Mouse (Mus musculus) neural tube, embryonic 12.5 days (tissue): ENCODE measurements around the gene H2-Q10. TPM values are rescaled to one million over a fixed set of nuclear protein-coding genes. Genes with fewer than 3 reads are reported as not detected.
"Not testable (repeated sequence)": the region's sequence is repeated elsewhere in the genome, so short reads cannot be mapped to it uniquely, and the experiment has no call there.

Experiments
- ATAC-seq: fragments of 200-750 bp; cut with Nextera tagmentation; 2 replicates; pipeline ENCODE4 v1.8.0; 2017; ENCODE audit warnings: low read depth, mild to moderate bottlenecking, moderate TSS enrichment, moderate library complexity; ENCODE audit not compliant: low FRiP score
- H3K27ac ChIP-seq: fragments of 300-500 bp; sonication (generic); 2 replicates; pipeline ENCODE4 v1.5.1; 2016
- H3K27me3 ChIP-seq: fragments of 300-500 bp; sonication (generic); replicated peaks from 2 replicates; pipeline ENCODE4 v1.6.1; 2016; ENCODE audit warnings: mild to moderate bottlenecking
- H3K36me3 ChIP-seq: fragments of 300-500 bp; sonication (generic); 2 replicates; pipeline ENCODE4 v1.6.1; 2016; ENCODE audit warnings: mild to moderate bottlenecking
- H3K4me1 ChIP-seq: fragments of 300-500 bp; sonication (generic); 2 replicates; pipeline ENCODE4 v1.6.1; 2016
- H3K4me2 ChIP-seq: fragments of 300-500 bp; sonication (generic); replicated peaks from 2 replicates; pipeline ENCODE4 v1.6.1; 2016; ENCODE audit warnings: mild to moderate bottlenecking
- H3K4me3 ChIP-seq: fragments of 300-500 bp; sonication (generic); 2 replicates; pipeline ENCODE4 v1.5.1; 2016
- H3K9ac ChIP-seq: fragments of 300-500 bp; sonication (generic); 2 replicates; pipeline ENCODE4 v1.6.1; 2016; ENCODE audit warnings: mild to moderate bottlenecking
- H3K9me3 ChIP-seq: fragments of 300-500 bp; sonication (generic); 2 replicates; pipeline ENCODE4 v1.6.1; 2016; ENCODE audit warnings: mild to moderate bottlenecking
- WGBS: fragments of 180-500 bp; shearing (Covaris S2); methylation state at CpG from one replicate; pipeline ENCODE4 v1.1.7; 2016; 5-methylcytosine and 5-hydroxymethylcytosine counted together
- polyA plus RNA-seq: library from polyadenylated mRNA; unstranded; fragments of >200 nt; fragmentation: Nextera tagmentation; extraction: Ambion mirVana; gene quantifications from 2 replicates; pipeline ENCODE4 v1.2.1, GENCODE M21; 2016

Gene H2-Q10
- polyA plus RNA-seq, 1 experiment from 2014 or later = 0.27 TPM

DNA sequence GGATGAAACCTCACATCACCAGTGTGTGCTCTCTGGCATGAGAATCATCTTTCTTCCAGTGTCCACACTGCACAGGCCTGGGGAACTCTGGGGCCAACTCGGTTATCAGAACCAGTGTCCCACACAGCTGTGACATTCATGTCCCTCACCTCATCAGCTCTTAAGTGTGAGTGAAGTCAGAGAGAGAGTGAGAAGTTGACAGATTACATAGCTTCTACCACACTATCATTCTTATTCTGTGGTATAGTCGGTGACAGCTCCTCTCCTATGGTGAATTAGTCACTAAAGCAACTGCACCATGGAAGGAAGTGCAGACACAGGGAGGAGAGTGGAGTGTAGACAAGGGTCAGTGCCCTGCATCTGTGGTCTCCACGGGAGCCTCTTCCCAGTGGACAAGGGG, 953 bp upstream of the H2-Q10 start:
- Histone ChIP-seq H3K4me1 (peaks cover 12% of the 10 kb centered on the region), H3K27me3 (peaks cover 25% of the 10 kb centered on the region)
- not testable (repeated sequence) for H3K4me3 ChIP-seq, H3K27ac ChIP-seq, H3K4me2 ChIP-seq, H3K9me3 ChIP-seq, H3K9ac ChIP-seq, ATAC-seq, H3K36me3 ChIP-seq
- 74% methylated on average over 3 of the region's 3 CpGs for WGBS

GRCm38 (mm10) chr17:35484066-35484465, 14.2 kb downstream of the H2-Q10 start:
- no peaks in the 10 kb centered on the region for H3K9me3 ChIP-seq
- ATAC-seq = no peak
- H3K4me2 ChIP-seq = no peak overlapping the region
- no peak overlapping the region for H3K4me3 ChIP-seq
- H3K36me3 ChIP-seq = no peaks in the 10 kb centered on the region
- WGBS = 2% methylated on average over 9 of the region's 9 CpGs
- no peaks in the 10 kb centered on the region for H3K27me3 ChIP-seq
- no peak overlapping the region for H3K27ac ChIP-seq
- H3K4me1 ChIP-seq = 0 out of 2 replicates have a peak, but pooled peaks cover 3% of the 10 kb centered on the region
- no peak overlapping the region for H3K9ac ChIP-seq

DNA sequence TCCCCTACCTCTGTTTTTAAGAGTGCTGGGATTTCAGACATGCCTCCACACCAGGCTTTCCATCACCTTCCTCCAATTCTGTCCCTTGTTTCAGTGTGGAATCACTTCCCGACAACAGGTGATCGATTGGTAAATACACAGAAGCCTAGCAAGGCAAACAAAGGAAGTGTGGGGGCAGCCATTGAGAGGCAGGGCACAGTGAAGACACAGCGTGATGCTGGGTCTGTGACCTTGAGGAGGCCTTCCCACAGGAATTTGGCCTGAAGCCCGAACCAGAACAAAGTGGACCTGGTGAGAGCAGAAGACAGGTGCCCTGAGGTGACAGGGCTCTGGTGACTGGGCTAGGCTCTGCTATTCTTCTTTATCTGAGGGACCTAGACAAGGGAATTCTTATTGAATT, 15.8 kb downstream of the H2-Q10 start:
- Histone ChIP-seq H3K4me1 (peaks cover 6% of the 10 kb centered on the region; the same call in 1 of the 2 replicates), H3K36me3 (no peaks in the 10 kb centered on the region), H3K27ac (no peak overlapping the region), H3K4me3 (no peak overlapping the region), H3K9ac (no peak overlapping the region), H3K9me3 (no peaks in the 10 kb centered on the region), H3K4me2 (no peak overlapping the region), H3K27me3 (no peaks in the 10 kb centered on the region)
- ATAC-seq = no peak
- 28% methylated on average over 4 of the region's 4 CpGs for WGBS

DNA sequence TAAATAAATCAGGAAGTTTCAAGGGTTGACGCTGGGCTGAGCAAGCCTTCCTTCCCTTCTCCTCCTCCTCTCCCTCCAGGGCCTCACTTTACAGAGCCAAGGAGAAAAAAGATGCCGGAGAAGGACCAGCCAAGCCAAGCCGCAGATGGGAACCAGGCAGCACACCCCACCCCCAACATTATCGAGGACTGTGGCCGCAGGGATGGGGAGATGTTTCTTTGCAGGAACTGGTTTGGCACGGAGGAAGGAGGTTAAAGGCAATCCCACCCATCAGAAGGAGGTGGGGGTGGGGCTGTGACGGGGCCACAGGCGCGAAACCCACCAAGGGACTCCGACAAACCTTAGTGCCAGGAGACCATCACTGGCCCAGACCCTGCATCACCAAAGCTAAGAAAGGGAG, 16.8 kb downstream of the H2-Q10 start:
- Histone ChIP-seq H3K4me3 (no peak overlapping the region), H3K4me2 (no peak overlapping the region), H3K27me3 (no peaks in the 10 kb centered on the region), H3K9ac (no peak overlapping the region), H3K9me3 (no peaks in the 10 kb centered on the region), H3K36me3 (no peaks in the 10 kb centered on the region), H3K27ac (no peak overlapping the region), H3K4me1 (peaks cover 6% of the 10 kb centered on the region; the same call in 1 of the 2 replicates)
- no peak for ATAC-seq
- 59% methylated on average over 10 of the region's 10 CpGs for WGBS

- no peaks in the 10 kb centered on the region for H3K27me3 ChIP-seq
- H3K4me1 ChIP-seq = peaks cover 6% of the 10 kb centered on the region; the same call in 1 of the 2 replicates
- H3K9me3 ChIP-seq = no peaks in the 10 kb centered on the region
- H3K27ac ChIP-seq = no peak overlapping the region
- H3K9ac ChIP-seq = no peak overlapping the region
- H3K4me3 ChIP-seq = no peak overlapping the region
- H3K36me3 ChIP-seq = no peaks in the 10 kb centered on the region
- 95% methylated on average over 2 of the region's 2 CpGs for WGBS
- no peak overlapping the region for H3K4me2 ChIP-seq
- ATAC-seq = no peak
Observed at GRCm38 (mm10) chr17:35488041-35488440, 18.2 kb downstream of the H2-Q10 start.

DNA sequence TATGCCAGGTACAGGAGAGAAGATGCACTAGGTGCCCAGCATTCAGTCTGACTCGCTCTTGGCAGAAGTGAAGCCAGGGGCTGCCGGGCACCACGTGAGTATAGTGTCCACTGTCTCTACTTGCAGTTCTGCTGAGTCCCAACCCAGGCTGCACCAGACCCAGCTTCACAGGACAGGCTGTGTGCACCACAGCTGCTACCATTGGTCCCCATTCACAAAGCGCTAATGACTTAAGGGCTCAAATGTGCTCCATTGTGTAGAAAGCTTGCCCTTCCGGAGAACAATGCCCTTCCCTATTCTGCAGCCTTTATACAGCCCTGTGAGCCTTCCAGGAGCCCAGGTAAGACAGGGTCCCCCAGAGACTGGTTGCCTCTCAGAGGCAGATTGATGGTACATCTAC, 20.4 kb downstream of the H2-Q10 start:
- Histone ChIP-seq H3K9me3 (no peaks in the 10 kb centered on the region), H3K4me2 (no peak overlapping the region), H3K4me1 (peaks cover 6% of the 10 kb centered on the region; the same call in 1 of the 2 replicates), H3K36me3 (no peaks in the 10 kb centered on the region), H3K4me3 (no peak overlapping the region), H3K9ac (no peak overlapping the region), H3K27ac (no peak overlapping the region), H3K27me3 (no peaks in the 10 kb centered on the region)
- WGBS = 34% methylated on average over 5 of the region's 5 CpGs
- ATAC-seq = no peak

- H3K4me2 ChIP-seq = no peak overlapping the region
- 97% methylated on average over 7 of the region's 7 CpGs for WGBS
- H3K36me3 ChIP-seq = no peaks in the 10 kb centered on the region
- H3K27ac ChIP-seq = no peak overlapping the region
- H3K9ac ChIP-seq = no peak overlapping the region
- no peaks in the 10 kb centered on the region for H3K4me1 ChIP-seq
- no peaks in the 10 kb centered on the region for H3K9me3 ChIP-seq
- no peak for ATAC-seq
- no peak overlapping the region for H3K4me3 ChIP-seq
- no peaks in the 10 kb centered on the region for H3K27me3 ChIP-seq
Observed at GRCm38 (mm10) chr17:35497124-35497523, 27.2 kb downstream of the H2-Q10 start.

DNA sequence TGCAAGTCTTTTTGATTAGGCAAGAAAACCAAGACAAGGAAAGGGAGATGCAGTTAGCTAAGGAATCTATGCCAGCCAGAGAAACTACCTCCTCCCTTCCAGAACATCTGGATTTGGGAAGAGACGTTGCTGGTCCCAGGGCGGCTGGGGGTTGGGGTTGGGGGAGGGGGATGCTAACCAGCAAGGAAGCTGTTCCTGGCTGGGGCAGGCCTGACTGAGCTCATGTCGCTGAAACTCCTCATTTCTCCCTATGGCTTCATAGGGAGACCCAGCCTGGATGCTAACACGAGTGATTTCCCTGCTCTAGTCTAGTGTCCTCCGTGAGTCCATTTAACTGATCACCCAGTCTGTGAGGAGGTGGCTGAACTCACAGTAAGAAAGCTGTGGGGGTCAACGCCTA, 32.3 kb downstream of the H2-Q10 start:
- Histone ChIP-seq H3K27ac (no peak overlapping the region), H3K4me1 (peaks cover 9% of the 10 kb centered on the region), H3K9ac (no peak overlapping the region), H3K36me3 (no peaks in the 10 kb centered on the region), H3K4me3 (no peak overlapping the region), H3K27me3 (peaks cover 31% of the 10 kb centered on the region), H3K4me2 (no peak overlapping the region), H3K9me3 (no peaks in the 10 kb centered on the region)
- no peak for ATAC-seq
- 4% methylated on average over 6 of the region's 6 CpGs for WGBS

DNA sequence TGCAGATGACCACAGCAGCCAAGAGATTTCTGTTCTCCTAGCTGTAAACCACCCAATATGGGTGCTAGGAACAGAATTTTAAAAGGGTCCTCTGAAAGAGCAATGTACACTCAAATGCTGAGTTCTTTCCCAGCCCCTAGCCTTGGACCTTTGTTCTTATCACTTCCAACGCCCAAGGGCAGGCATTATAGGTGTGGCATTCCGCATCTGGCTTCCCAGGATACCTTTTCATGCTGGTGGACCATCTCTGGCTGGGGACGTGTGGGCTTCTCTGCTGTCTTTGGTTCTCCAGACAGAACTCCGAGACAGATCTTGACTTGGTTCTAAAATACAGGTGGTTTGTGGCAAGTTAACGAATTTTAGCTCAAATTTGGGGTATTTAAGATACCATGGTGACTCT, 32.9 kb downstream of the H2-Q10 start:
- WGBS = 51% methylated on average over 5 of the region's 5 CpGs

GRCm38 (mm10) chr17:35503849-35504248, 34.0 kb downstream of the H2-Q10 start:
- no peak for ATAC-seq
- H3K9ac ChIP-seq = no peak overlapping the region
- 15% methylated on average over 5 of the region's 5 CpGs for WGBS
- H3K27ac ChIP-seq = no peak overlapping the region
- H3K4me3 ChIP-seq = no peak overlapping the region
- H3K4me2 ChIP-seq = no peak overlapping the region
- no peaks in the 10 kb centered on the region for H3K36me3 ChIP-seq
- peaks cover 9% of the 10 kb centered on the region for H3K4me1 ChIP-seq
- peaks cover 38% of the 10 kb centered on the region for H3K27me3 ChIP-seq
- no peaks in the 10 kb centered on the region for H3K9me3 ChIP-seq

More for the DNA sequence above, 32.9 kb downstream of the H2-Q10 start:
- Histone ChIP-seq H3K36me3 (no peaks in the 10 kb centered on the region), H3K4me3 (no peak overlapping the region), H3K27ac (no peak overlapping the region), H3K9me3 (no peaks in the 10 kb centered on the region), H3K4me2 (no peak overlapping the region), H3K27me3 (peaks cover 35% of the 10 kb centered on the region), H3K4me1 (peaks cover 9% of the 10 kb centered on the region), H3K9ac (no peak overlapping the region)
- no peak for ATAC-seq

DNA sequence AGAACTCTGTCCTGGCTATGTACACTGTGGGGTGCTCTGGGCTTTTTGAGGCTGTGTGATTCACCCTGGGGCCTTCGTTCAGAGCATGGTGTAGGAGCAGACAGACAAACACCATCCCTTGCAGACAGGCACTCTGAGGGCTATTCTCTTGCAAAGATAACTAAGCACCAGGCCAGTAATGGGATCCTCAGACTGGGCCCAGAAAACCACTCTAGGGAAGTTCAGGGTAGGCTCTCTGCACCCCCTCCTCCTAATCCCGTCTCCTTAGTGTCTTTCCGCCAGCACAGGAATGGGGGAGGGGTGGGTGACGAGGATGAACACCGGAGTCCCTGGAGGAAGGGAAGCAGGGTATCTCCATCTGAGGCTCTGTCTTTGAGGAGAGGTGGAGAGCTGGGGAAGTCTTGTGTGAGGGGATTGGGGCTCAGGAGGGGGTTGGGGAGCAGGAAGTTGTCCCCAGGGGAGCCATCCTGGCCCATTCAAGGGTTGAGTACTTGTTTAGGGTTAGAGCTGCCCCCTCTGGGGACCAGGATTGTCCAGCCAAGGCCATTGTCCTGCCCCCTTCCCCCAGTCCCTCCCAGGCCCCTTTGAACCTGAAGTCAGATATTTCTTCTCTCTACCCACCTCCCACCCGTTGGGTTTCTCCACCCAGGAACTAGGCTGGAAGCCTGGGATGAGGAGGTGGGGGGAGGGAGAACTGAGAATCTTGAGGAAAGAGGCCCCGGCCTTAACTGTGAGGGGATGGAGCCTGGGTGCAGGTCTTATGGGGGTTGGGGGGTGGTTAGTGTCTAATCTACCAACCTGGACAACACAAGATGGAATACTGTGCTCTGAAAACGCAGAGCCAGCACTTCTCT, 35.0 kb downstream of the H2-Q10 start:
- 16% methylated on average over 8 of the region's 8 CpGs for WGBS
- Histone ChIP-seq H3K27me3 (peaks cover 38% of the 10 kb centered on the region), H3K4me2 (no peak overlapping the region)

GRCm38 (mm10) chr17:35505776-35506175, 35.9 kb downstream of the H2-Q10 start, which contains the start of gene Pou5f1:
Gene Pou5f1 (plus strand): TSS chr17:35506018.
- no peak within 1 kb of the TSS for H3K27ac ChIP-seq
- H3K4me3 ChIP-seq = no peak within 1 kb of the TSS
- H3K9ac ChIP-seq = no peak within 1 kb of the TSS
- H3K9me3 ChIP-seq = no peaks in the 10 kb centered on the region
- 36% methylated on average over 13 of the region's 13 CpGs for WGBS
- ATAC-seq = no peak
- H3K36me3 ChIP-seq = no peaks in the 10 kb centered on the region
- no peak within 1 kb of the TSS for H3K4me2 ChIP-seq
- peaks cover 38% of the 10 kb centered on the region for H3K27me3 ChIP-seq
- H3K4me1 ChIP-seq = peaks cover 9% of the 10 kb centered on the region

More for the DNA sequence above, 35.0 kb downstream of the H2-Q10 start:
- ATAC-seq = no peak
- Histone ChIP-seq H3K27ac (no peak overlapping the region), H3K4me1 (peaks cover 9% of the 10 kb centered on the region), H3K36me3 (no peaks in the 10 kb centered on the region), H3K4me3 (no peak overlapping the region), H3K9ac (no peak overlapping the region), H3K9me3 (no peaks in the 10 kb centered on the region)

DNA sequence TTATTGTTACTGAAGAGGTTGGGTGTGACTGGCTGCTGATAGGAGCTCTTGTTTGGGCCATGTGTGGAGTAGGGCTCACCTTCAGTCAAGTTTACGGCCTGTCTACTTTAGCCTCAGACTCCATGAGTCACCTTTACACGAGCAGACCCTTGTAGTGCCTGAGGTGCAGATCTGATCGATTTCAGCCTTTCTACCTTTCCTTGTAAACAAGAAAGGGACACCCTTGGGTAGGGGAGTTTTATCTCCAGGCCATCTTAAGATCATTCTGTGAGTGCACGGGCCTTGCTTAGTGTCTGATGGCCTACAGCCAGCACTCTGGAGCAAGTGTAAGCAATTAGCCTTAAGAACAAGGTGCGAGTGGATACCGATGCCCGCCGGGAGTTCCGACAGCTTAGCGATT, 37.0 kb downstream of the H2-Q10 start:
- Histone ChIP-seq H3K4me3 (no peak overlapping the region), H3K36me3 (no peaks in the 10 kb centered on the region), H3K4me1 (peaks cover 9% of the 10 kb centered on the region), H3K9me3 (no peaks in the 10 kb centered on the region), H3K27me3 (peaks cover 38% of the 10 kb centered on the region), H3K27ac (no peak overlapping the region), H3K9ac (no peak overlapping the region), H3K4me2 (no peak overlapping the region)
- ATAC-seq = no peak
- 19% methylated on average over 10 of the region's 10 CpGs for WGBS
